Mouse (Mus musculus): ENCODE measurements around the gene Slc16a10. TPM values are rescaled to one million over a fixed set of nuclear protein-coding genes. Genes with fewer than 3 reads are reported as not detected.

The Slc16a10 gene
- polyA plus RNA-seq, 1 experiment from 2014 or later: 75.1 TPM

DNA sequence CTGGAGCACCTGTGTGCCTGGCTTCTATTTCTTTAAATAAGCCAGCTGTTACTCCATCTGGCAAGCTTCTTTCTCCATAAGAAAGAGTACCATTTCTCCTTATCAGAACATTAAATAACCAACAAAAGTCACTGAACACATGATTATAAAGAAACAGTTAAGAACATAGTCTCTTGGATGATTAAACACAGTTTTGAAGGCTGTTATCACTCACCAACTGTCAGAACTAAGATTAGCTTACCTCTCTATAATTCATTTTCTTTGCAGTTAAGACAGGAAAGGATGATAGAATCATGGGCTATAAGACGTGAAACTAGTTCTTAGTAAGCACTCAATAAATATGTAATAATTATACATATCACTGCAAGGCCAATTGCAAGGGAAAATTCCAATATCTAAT is 36.9 kb downstream of the Slc16a10 start:
- H3K36me3 ChIP-seq: peaks cover 10% of the 10 kb centered on the region
- no peak for DNase-seq
- H3K27me3 ChIP-seq: no peaks in the 10 kb centered on the region
- peak overlapping the region; percentile 66 for H3K27ac ChIP-seq
- 18% methylated on average over 1 of the region's 1 CpGs for WGBS (ENCODE audit: insufficient replicate concordance)
- no peak for ATAC-seq (ENCODE audit: low read depth)
- no peak overlapping the region for H3K4me3 ChIP-seq (replicated peaks)
- H3K4me2 ChIP-seq: no peak overlapping the region
- no peaks in the 10 kb centered on the region for H3K9me3 ChIP-seq (replicated peaks)
- H3K9ac ChIP-seq: no peak overlapping the region
- peaks cover 78% of the 10 kb centered on the region for H3K4me1 ChIP-seq (replicated peaks)

DNA sequence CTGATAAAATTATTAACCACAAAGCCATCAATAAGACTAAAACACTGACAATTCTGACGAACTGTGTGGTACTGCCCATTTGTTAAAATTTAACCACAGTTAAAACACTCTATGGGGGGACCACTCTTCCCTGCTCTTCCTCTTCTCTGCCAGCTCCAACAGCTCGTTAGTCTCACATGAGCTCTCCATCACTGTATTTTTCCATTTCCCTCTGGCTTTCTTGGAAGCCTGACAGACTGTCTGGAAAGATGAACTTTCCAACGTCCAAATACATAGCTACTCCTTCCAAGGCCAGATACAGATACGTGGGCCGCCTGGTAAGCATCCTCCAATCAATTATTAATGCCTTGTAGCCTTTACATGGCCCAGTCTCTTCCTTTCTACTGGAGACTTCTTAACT is 38.3 kb downstream of the Slc16a10 start:
- no peak for DNase-seq
- Histone ChIP-seq H3K4me2 (no peak overlapping the region), H3K9ac (no peak overlapping the region), H3K4me1 (replicated peaks) (peaks cover 66% of the 10 kb centered on the region), H3K36me3 (peaks cover 11% of the 10 kb centered on the region; the same call in 1 of the 2 replicates), H3K27me3 (no peaks in the 10 kb centered on the region), H3K27ac (no peak overlapping the region), H3K4me3 (replicated peaks) (no peak overlapping the region), H3K9me3 (replicated peaks) (no peaks in the 10 kb centered on the region)
- WGBS (ENCODE audit: insufficient replicate concordance): 56% methylated on average over 5 of the region's 5 CpGs
- no peak for ATAC-seq (ENCODE audit: low read depth)

DNA sequence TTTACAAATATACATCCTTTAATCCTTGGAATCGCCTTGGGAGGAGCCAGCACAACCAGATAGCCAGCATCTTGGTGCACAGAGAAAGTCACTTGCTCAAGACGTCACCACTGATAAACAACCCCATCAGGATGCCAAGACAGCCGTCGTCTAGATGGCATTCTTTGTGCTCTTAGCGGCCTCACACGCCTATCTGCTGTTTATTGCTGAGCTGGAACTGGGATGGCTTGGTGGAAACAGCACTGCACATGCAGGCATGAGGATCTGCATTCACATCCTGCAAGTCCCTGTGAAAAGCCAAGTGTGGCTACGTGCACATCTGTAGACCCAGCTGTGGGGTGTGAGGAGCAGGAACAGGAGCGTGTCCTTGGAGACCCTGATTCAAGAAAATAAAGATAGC is 39.1 kb downstream of the Slc16a10 start:
- Histone ChIP-seq H3K36me3 (peaks cover 12% of the 10 kb centered on the region; the same call in 1 of the 2 replicates), H3K4me2 (no peak overlapping the region), H3K4me3 (replicated peaks) (no peak overlapping the region), H3K4me1 (replicated peaks) (peaks cover 58% of the 10 kb centered on the region), H3K27me3 (no peaks in the 10 kb centered on the region), H3K9ac (no peak overlapping the region), H3K27ac (0 out of 2 replicates have a peak overlapping the region, but pooled peaks have one; percentile 16), H3K9me3 (replicated peaks) (no peaks in the 10 kb centered on the region)
- ATAC-seq (ENCODE audit: low read depth): peak; percentile 49; the same call in 1 of the 2 replicates
- peak; percentile 25 for DNase-seq
- WGBS (ENCODE audit: insufficient replicate concordance): 49% methylated on average over 8 of the region's 8 CpGs

DNA sequence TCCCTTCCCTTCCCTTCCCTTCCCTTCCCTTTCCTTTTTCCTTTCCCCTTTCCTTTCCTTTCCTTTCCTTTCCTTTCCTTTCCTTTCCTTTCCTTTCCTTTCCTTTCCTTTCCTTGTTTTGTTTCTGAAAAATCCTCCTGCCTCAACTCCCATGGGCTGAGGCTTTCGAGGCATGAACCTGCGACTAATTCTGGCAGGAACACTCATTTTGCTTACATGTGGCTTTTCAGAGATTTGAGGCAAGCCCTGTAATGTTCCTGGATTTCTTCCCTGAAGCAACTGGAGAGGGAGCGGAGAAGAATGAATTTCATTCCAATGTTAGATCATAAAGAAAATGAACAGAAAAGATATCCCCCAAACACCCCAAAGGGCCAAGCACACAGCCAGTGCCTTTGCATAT is 39.9 kb downstream of the Slc16a10 start:
- ATAC-seq (ENCODE audit: low read depth) (no peak), DNase-seq (no peak)
- H3K4me1 ChIP-seq (replicated peaks): peaks cover 50% of the 10 kb centered on the region
- WGBS (ENCODE audit: insufficient replicate concordance): 81% methylated on average over 3 of the region's 3 CpGs
- no peaks in the 10 kb centered on the region for H3K9me3 ChIP-seq (replicated peaks)
- no peaks in the 10 kb centered on the region for H3K27me3 ChIP-seq
- no peak overlapping the region for H3K4me2 ChIP-seq
- no peak overlapping the region for H3K9ac ChIP-seq
- H3K27ac ChIP-seq: no peak overlapping the region
- no peak overlapping the region for H3K4me3 ChIP-seq (replicated peaks)
- peaks cover 18% of the 10 kb centered on the region for H3K36me3 ChIP-seq

DNA sequence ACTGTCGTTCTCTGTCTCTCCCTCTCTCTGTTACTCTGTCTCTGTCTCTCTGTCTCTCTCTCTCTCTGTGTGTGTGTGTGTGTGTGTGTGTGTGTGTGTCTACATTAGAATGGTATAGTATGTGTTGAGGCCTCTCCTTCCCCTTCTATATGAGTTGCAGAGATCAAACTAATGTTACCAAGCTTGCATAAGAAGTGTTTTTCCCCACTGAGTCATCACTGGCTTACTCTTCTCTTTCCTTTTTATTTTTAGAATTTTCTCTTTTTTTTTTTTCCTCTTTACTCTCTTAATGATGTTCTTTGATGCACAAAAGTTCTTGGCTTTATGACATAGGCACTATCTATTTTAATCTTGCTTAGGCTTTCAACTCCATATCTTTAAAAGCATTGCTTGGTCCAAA is 43.6 kb downstream of the Slc16a10 start:
- H3K36me3 ChIP-seq: peaks cover 33% of the 10 kb centered on the region
- no peaks in the 10 kb centered on the region for H3K27me3 ChIP-seq
- 68% methylated on average over 1 of the region's 1 CpGs for WGBS (ENCODE audit: insufficient replicate concordance)
- H3K9ac ChIP-seq: no peak overlapping the region
- no peak overlapping the region for H3K4me3 ChIP-seq (replicated peaks)
- ATAC-seq (ENCODE audit: low read depth) (no peak), DNase-seq (no peak)
- H3K4me2 ChIP-seq: no peak overlapping the region
- peaks cover 24% of the 10 kb centered on the region for H3K4me1 ChIP-seq (replicated peaks)
- no peaks in the 10 kb centered on the region for H3K9me3 ChIP-seq (replicated peaks)
- no peak overlapping the region for H3K27ac ChIP-seq

DNA sequence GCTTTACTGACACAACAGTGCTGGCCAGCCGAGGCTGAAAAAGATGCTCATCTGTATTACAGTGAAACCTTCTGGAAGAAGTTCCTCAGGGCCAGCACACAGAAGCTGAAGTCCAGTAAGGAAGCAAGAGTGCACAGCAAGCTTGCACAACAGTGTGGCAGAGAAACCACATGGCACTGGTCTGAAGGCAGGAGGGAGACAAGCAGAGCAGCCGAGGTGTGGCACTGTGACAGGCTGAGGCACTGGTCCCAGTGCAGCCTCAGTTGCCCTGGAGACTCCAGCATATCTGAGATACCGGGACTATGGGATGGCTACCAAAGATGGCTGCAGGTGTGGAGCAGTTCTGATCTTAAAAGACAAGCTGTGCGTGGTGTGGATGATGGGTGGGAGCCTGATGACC is 44.5 kb downstream of the Slc16a10 start:
- H3K4me2 ChIP-seq: no peak overlapping the region
- WGBS (ENCODE audit: insufficient replicate concordance): 53% methylated on average over 4 of the region's 4 CpGs
- H3K36me3 ChIP-seq: peaks cover 41% of the 10 kb centered on the region
- H3K9me3 ChIP-seq (replicated peaks): no peaks in the 10 kb centered on the region
- no peak overlapping the region for H3K27ac ChIP-seq
- no peak overlapping the region for H3K4me3 ChIP-seq (replicated peaks)
- peaks cover 16% of the 10 kb centered on the region for H3K4me1 ChIP-seq (replicated peaks)
- DNase-seq: no peak
- H3K27me3 ChIP-seq: no peaks in the 10 kb centered on the region
- no peak overlapping the region for H3K9ac ChIP-seq
- ATAC-seq (ENCODE audit: low read depth): peak; percentile 59; the same call in 1 of the 2 replicates

DNA sequence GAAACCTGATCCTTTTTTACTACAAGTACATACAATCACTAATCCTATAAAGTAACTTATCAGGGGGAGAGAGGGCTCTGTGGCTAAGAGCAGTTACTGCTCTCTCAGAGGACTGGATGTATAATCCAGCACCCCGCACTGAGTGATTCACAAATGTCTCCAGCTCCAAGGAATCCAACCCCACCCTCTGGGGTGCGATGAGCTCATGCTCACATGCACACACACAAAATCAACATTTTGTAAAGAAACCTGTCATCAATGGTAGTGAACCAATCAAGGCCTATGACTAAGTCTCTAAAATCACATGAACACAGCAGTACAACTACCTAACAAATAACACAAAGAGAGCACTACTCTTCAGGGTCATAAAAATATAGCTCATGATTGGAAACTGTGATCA is 47.3 kb downstream of the Slc16a10 start:
- Histone ChIP-seq H3K4me3 (replicated peaks) (no peak overlapping the region), H3K4me2 (no peak overlapping the region), H3K27me3 (no peaks in the 10 kb centered on the region), H3K9me3 (replicated peaks) (no peaks in the 10 kb centered on the region), H3K9ac (no peak overlapping the region), H3K27ac (no peak overlapping the region), H3K4me1 (replicated peaks) (peaks cover 20% of the 10 kb centered on the region), H3K36me3 (peaks cover 50% of the 10 kb centered on the region)
- ATAC-seq (ENCODE audit: low read depth): no peak
- WGBS (ENCODE audit: insufficient replicate concordance): 90% methylated on average over 2 of the region's 2 CpGs
- no peak for DNase-seq

DNA sequence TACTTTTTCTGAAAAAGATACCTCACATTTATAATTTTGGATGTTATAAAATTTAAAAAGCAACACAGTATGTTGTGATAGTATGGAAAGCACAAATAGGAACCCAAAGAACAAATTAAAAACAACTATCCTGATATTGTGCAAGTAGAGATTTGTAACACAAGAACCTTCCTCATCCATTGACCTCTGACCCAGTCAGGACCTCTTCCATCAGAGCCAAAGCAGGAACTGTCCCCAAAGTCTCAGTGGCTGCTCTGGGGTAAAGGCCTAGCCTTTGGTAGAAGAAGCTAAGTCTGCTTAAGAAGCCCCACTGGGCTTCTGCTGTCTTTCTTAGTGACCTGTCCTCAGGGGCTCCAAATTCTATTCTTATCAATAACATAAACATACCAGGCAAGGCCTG is 48.5 kb downstream of the Slc16a10 start:
- Histone ChIP-seq H3K36me3 (peaks cover 50% of the 10 kb centered on the region), H3K9ac (no peak overlapping the region), H3K27me3 (no peaks in the 10 kb centered on the region), H3K27ac (no peak overlapping the region), H3K4me3 (replicated peaks) (no peak overlapping the region), H3K4me2 (no peak overlapping the region), H3K9me3 (replicated peaks) (no peaks in the 10 kb centered on the region), H3K4me1 (replicated peaks) (peaks cover 20% of the 10 kb centered on the region)
- ATAC-seq (ENCODE audit: low read depth): no peak
- no peak for DNase-seq

DNA sequence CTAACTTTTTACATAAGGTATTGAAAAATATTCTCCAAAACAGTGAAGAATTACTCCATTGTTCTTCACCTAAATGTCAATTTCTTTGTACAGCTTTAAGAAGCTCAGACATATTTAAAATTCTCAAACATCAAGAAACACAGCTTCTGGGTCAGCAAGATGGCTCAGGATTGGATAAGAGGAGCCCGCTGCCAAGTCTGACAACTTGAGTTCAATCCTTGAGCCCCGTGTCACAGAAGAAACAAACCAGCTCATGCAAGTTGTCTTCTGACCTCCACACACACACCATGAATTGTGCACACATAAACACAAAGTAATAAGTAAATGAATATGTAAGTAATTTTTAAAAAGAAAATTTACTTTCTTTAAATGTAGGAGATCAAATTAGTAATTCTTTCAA is 50.6 kb downstream of the Slc16a10 start:
- DNase-seq: no peak
- H3K36me3 ChIP-seq: peaks cover 47% of the 10 kb centered on the region
- H3K4me3 ChIP-seq (replicated peaks): no peak overlapping the region
- WGBS (ENCODE audit: insufficient replicate concordance): 84% methylated on average over 2 of the region's 2 CpGs
- H3K27me3 ChIP-seq: no peaks in the 10 kb centered on the region
- H3K4me1 ChIP-seq (replicated peaks): peaks cover 23% of the 10 kb centered on the region
- ATAC-seq (ENCODE audit: low read depth): no peak
- H3K9ac ChIP-seq: no peak overlapping the region
- no peak overlapping the region for H3K27ac ChIP-seq
- H3K4me2 ChIP-seq: no peak overlapping the region
- no peaks in the 10 kb centered on the region for H3K9me3 ChIP-seq (replicated peaks)

DNA sequence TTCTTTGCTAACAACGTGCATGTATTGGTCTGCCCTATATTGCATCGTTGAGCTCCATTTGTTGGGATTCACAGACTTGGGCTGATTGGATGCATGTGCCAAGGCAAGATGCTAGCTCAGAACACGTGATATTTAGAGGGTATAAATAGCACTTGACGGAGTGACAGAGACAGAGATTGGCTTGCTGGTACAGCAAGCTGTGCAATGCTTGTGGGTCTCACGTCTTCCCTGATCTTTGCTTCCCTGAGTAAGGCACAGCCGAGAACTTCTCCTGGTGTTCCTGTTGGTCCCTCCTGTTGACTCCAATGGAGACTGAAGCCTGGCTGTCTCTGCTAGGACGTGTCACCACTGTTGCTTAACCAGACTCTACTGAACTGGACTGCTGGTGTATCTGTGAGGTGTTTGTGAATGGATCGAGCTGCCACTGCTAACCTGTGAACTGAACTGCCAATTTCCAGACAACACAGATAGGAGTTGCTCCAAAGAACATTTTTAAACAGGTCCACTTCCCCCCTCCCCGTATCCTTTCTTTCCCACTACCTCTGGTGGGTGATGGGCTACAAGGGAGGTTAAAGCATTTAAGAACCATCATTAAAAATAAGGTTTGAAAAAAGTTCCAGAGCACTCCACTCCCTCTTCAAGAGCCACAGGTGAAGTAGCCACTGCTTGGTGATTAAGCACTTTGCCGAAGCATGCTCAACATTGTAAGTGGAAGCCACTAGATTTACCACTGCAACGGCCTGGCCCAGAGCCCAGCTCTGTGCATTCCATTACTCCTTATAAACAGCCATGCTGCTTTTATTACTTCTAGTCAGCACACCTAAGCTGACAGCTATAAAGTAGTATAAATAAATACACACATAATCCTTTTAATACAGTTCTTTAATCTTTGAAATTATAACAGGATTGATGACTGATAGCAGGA is 51.3 kb downstream of the Slc16a10 start:
- ATAC-seq (ENCODE audit: low read depth) (no peak), DNase-seq (no peak)
- Histone ChIP-seq H3K4me2 (no peak overlapping the region), H3K9ac (no peak overlapping the region), H3K27me3 (no peaks in the 10 kb centered on the region), H3K36me3 (peaks cover 51% of the 10 kb centered on the region), H3K4me1 (replicated peaks) (peaks cover 27% of the 10 kb centered on the region), H3K27ac (no peak overlapping the region), H3K4me3 (replicated peaks) (no peak overlapping the region), H3K9me3 (replicated peaks) (no peaks in the 10 kb centered on the region)
- 76% methylated on average over 11 of the region's 11 CpGs for WGBS (ENCODE audit: insufficient replicate concordance)

DNA sequence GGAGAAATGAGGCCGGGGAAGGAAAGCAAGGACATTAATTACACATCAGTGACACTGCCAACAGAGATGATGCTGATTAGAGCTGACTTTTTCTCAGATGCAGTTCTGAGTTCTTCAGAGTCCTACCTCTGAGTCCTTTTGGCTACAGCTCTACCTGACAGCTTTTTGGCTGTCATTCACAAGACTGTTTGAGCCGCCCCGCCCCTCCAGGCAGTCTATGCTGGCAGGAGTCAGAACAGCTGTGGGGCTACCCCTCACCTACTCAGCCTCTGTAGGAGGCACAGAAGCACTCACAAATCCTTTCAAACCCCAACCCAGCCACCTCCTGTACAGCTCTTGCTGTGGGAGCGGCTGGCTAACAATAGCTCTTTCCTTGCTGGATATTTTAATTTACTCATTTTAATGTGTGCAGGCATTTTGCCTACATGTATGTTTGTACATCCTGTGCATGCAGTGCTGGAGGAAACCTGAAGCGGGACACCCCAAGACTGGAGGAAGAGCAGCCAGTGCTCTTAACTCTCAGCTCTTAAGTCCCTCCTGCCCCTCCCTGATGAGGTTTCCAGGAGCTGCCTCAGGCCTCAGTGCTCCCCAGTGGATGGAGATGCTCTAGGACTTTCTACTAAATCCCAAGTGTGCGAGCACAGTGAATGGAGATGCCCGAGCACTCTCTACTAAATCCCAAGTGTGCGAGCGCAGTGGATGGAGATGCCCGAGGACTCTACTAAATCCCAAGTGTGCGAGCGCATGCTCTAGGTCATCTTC is 57.5 kb downstream of the Slc16a10 start:
- no peak for ATAC-seq (ENCODE audit: low read depth)
- Histone ChIP-seq H3K27me3 (no peaks in the 10 kb centered on the region), H3K4me2 (no peak overlapping the region), H3K4me1 (replicated peaks) (peaks cover 24% of the 10 kb centered on the region), H3K4me3 (replicated peaks) (no peak overlapping the region), H3K36me3 (peaks cover 29% of the 10 kb centered on the region), H3K27ac (no peak overlapping the region), H3K9me3 (replicated peaks) (no peaks in the 10 kb centered on the region), H3K9ac (no peak overlapping the region)
- 89% methylated on average over 12 of the region's 12 CpGs for WGBS (ENCODE audit: insufficient replicate concordance)
- no peak for DNase-seq

Measured in liver, embryonic 13.5 days (tissue).